Mouse (Mus musculus) right cerebral cortex, postnatal 25 days (tissue): ENCODE measurements at regions not wholly inside any gene's neighbourhood (a gene's known extent, or its start where the extent isn't known, plus 50 kb on each side); places are given as distances from the start of the nearest gene placed in this dataset.

Source experiments
- DNase-seq: peaks from one replicate; pipeline ENCODE4 v3.0.0; 2022

GRCm38 (mm10) chr2:80231891-80232290 is 60.4 kb upstream of the Prdx6b start:
- no peak for DNase-seq

- DNase-seq: no peak
Measured at GRCm38 (mm10) chr2:80205074-80205727, 75.9 kb upstream of the Pde1a start.

DNA sequence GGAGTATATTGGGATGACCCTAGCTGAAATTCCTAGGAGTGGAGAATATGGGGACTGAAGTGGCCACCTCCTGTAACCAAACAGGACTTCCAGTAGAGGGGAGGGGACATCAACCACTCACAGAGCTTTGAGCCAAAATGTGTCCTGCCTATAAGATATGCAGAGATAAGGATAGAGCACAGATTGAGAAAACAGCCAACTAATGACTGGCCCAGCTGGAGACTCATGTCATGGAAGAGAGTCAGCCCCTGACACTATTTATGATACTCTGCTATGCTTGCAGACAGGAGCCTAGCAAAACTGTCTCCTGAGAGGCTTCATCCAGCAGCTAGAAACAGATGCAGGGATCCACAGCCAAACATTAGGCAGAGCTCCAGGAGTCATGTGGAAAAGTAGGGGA is 74.2 kb upstream of the Pde1a start:
- no peak for DNase-seq

DNA sequence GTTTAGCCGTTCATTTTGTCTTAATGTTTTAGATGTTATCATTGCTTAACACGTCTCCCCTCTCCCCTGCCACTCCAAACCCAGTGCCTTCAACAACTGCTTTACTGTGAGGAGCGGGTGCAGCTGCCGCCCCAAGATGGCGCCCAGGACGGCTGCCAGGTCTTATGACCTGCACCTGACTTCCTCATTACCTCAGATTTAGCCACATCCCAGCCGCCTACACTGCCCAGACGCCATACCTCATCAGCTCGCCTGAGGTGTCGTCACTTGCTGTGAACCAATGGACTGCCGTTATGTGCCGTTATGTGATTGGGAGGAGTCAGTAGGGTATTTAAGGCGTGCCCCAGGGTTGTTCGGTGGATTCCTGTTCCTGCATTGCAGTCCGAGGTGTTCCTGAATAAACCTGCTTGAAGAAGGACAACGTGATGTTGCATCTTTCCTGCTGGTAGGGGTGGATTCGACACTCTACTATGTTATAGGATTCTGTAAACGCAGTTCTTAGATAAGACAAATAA is 66.7 kb upstream of the Pde1a start:
- DNase-seq: no peak

GRCm38 (mm10) chr2:80188374-80188773 is 59.1 kb upstream of the Pde1a start:
- DNase-seq: peak; percentile 67

GRCm38 (mm10) chr2:80186867-80187266 is 57.6 kb upstream of the Pde1a start:
- DNase-seq: peak; percentile 11
